Mouse (Mus musculus) ES-Bruce4 (cell line): ENCODE results near the gene Dgkz.
A peak's percentile ranks its signal among the peaks of the same experiment; 100 is the strongest.

ENCODE experiments used
- CTCF ChIP-seq: IDR thresholded peaks from one replicate; pipeline ENCODE4 v1.8.1; 2011; ENCODE audit warnings: low read depth, low read length
- EP300 ChIP-seq: IDR thresholded peaks from 2 replicates; pipeline ENCODE4 v1.6.1; 2011; ENCODE audit warnings: low read depth, low read length; ENCODE audit not compliant: insufficient read depth

DNA sequence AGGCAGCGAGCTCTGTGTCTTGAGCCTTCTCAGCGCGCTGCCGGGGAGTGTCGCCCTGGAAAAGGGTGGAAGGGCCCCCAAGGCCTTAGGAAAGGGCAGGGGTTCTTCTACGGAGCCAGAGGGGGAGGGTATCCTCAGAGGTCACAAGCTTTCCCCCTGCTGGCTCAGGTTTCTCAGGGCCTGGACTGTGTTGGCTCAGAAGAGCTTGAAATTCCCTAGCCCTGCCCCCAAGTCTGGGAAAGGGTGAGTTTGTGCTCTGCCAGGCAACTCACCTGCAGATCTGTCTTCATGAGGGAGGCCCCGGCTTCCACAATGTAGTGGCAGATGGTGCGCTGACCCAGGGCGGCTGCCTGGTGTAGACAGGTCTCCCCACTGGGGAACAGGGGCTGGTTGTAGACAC is 42.2 kb downstream of the Dgkz start:
- TF ChIP-seq EP300 (peak; percentile 39; the same call in 1 of the 2 replicates), CTCF (no peak)
